Mouse (Mus musculus) hindbrain, embryonic 12.5 days (tissue): Measurements from ENCODE around the gene Cct6b. TPM values are rescaled to one million over a fixed set of nuclear protein-coding genes. Genes with fewer than 3 reads are reported as not detected.

Source experiments
- ATAC-seq: fragments of 200-750 bp; cut with Nextera tagmentation; 2 replicates; pipeline ENCODE4 v1.8.0; 2017; ENCODE audit warnings: moderate TSS enrichment; ENCODE audit not compliant: low FRiP score
- H3K27ac ChIP-seq: fragments of 300-500 bp; sonication (generic); 2 replicates; pipeline ENCODE4 v1.5.1; 2016; ENCODE audit warnings: mild to moderate bottlenecking
- H3K27me3 ChIP-seq: fragments of 300-500 bp; sonication (generic); 2 replicates; pipeline ENCODE4 v1.6.1; 2016; ENCODE audit warnings: mild to moderate bottlenecking
- H3K36me3 ChIP-seq: fragments of 300-500 bp; sonication (generic); 2 replicates; pipeline ENCODE4 v1.6.1; 2016; ENCODE audit warnings: mild to moderate bottlenecking
- H3K4me1 ChIP-seq: fragments of 300-500 bp; sonication (generic); 2 replicates; pipeline ENCODE4 v1.6.1; 2016
- H3K4me2 ChIP-seq: fragments of 300-500 bp; sonication (generic); replicated peaks from 2 replicates; pipeline ENCODE4 v1.6.1; 2016; ENCODE audit warnings: mild to moderate bottlenecking
- H3K4me3 ChIP-seq: fragments of 300-500 bp; sonication (generic); 2 replicates; pipeline ENCODE4 v1.5.1; 2016; ENCODE audit warnings: mild to moderate bottlenecking
- H3K9ac ChIP-seq: fragments of 300-500 bp; sonication (generic); 2 replicates; pipeline ENCODE4 v1.6.1; 2016; ENCODE audit warnings: mild to moderate bottlenecking, moderate library complexity
- H3K9me3 ChIP-seq: fragments of 300-500 bp; sonication (generic); replicated peaks from 2 replicates; pipeline ENCODE4 v1.6.1; 2016; ENCODE audit warnings: mild to moderate bottlenecking
- WGBS: fragments of 180-500 bp; shearing (Covaris S2); methylation state at CpG from one replicate; pipeline ENCODE4 v1.1.7; 2016; 5-methylcytosine and 5-hydroxymethylcytosine counted together
- polyA plus RNA-seq: library from polyadenylated mRNA; unstranded; fragments of >200 nt; fragmentation: Nextera tagmentation; extraction: Ambion mirVana; gene quantifications from 2 replicates; pipeline ENCODE4 v1.2.1, GENCODE M21; 2016

Gene Cct6b
- polyA plus RNA-seq, 1 experiment from 2014 or later = 0.19 TPM

- peaks cover 3% of the 10 kb centered on the region; the same call in 1 of the 2 replicates for H3K27me3 ChIP-seq
- ATAC-seq = no peak
- 82% methylated on average over 6 of the region's 6 CpGs for WGBS
- no peaks in the 10 kb centered on the region for H3K9me3 ChIP-seq
- no peaks in the 10 kb centered on the region for H3K36me3 ChIP-seq
- H3K4me3 ChIP-seq = no peak overlapping the region
- no peak overlapping the region for H3K4me2 ChIP-seq
- no peak overlapping the region for H3K27ac ChIP-seq
- H3K9ac ChIP-seq = no peak overlapping the region
- 0 out of 2 replicates have a peak, but pooled peaks cover 7% of the 10 kb centered on the region for H3K4me1 ChIP-seq
Observed at GRCm38 (mm10) chr11:82692668-82693067, 71.5 kb downstream of the Cct6b start.

- no peaks in the 10 kb centered on the region for H3K4me1 ChIP-seq
- H3K9me3 ChIP-seq = no peaks in the 10 kb centered on the region
- H3K4me3 ChIP-seq = no peak overlapping the region
- H3K4me2 ChIP-seq = no peak overlapping the region
- WGBS = 46% methylated on average over 5 of the region's 5 CpGs
- ATAC-seq = no peak
- H3K27ac ChIP-seq = no peak overlapping the region
- no peaks in the 10 kb centered on the region for H3K36me3 ChIP-seq
- H3K27me3 ChIP-seq = peaks cover 3% of the 10 kb centered on the region; the same call in 1 of the 2 replicates
- H3K9ac ChIP-seq = no peak overlapping the region
Observed at GRCm38 (mm10) chr11:82690476-82690875, 73.6 kb downstream of the Cct6b start.

- Histone ChIP-seq H3K36me3 (no peaks in the 10 kb centered on the region), H3K9ac (no peak overlapping the region), H3K9me3 (no peaks in the 10 kb centered on the region), H3K4me3 (no peak overlapping the region), H3K4me1 (0 out of 2 replicates have a peak, but pooled peaks cover 3% of the 10 kb centered on the region), H3K4me2 (no peak overlapping the region), H3K27me3 (peaks cover 3% of the 10 kb centered on the region; the same call in 1 of the 2 replicates), H3K27ac (no peak overlapping the region)
- ATAC-seq = no peak
Observed at GRCm38 (mm10) chr11:82687668-82688067, 76.5 kb downstream of the Cct6b start.

- H3K27ac ChIP-seq = no peak overlapping the region
- no peak overlapping the region for H3K4me3 ChIP-seq
- no peaks in the 10 kb centered on the region for H3K9me3 ChIP-seq
- H3K4me2 ChIP-seq = no peak overlapping the region
- peaks cover 3% of the 10 kb centered on the region; the same call in 1 of the 2 replicates for H3K27me3 ChIP-seq
- ATAC-seq = no peak
- no peaks in the 10 kb centered on the region for H3K36me3 ChIP-seq
- 0 out of 2 replicates have a peak, but pooled peaks cover 3% of the 10 kb centered on the region for H3K4me1 ChIP-seq
- no peak overlapping the region for H3K9ac ChIP-seq
- WGBS = 76% methylated on average over 6 of the region's 6 CpGs
Observed at GRCm38 (mm10) chr11:82684676-82685075, 79.4 kb downstream of the Cct6b start.

- Histone ChIP-seq H3K9me3 (no peaks in the 10 kb centered on the region), H3K4me3 (no peak overlapping the region), H3K27me3 (peaks cover 3% of the 10 kb centered on the region; the same call in 1 of the 2 replicates), H3K9ac (no peak overlapping the region), H3K27ac (no peak overlapping the region), H3K36me3 (no peaks in the 10 kb centered on the region), H3K4me2 (no peak overlapping the region), H3K4me1 (0 out of 2 replicates have a peak, but pooled peaks cover 3% of the 10 kb centered on the region)
- 54% methylated on average over 12 of the region's 12 CpGs for WGBS
- ATAC-seq = no peak
Observed at GRCm38 (mm10) chr11:82683765-82684505, 80.2 kb downstream of the Cct6b start.

GRCm38 (mm10) chr11:82678561-82678960 is 85.6 kb downstream of the Cct6b start:
- Histone ChIP-seq H3K27ac (no peak overlapping the region), H3K9ac (no peak overlapping the region), H3K36me3 (no peaks in the 10 kb centered on the region), H3K9me3 (no peaks in the 10 kb centered on the region), H3K4me3 (no peak overlapping the region), H3K4me2 (no peak overlapping the region), H3K4me1 (no peaks in the 10 kb centered on the region), H3K27me3 (no peaks in the 10 kb centered on the region)
- ATAC-seq = no peak
- 73% methylated on average over 12 of the region's 12 CpGs for WGBS

Other genes starting within 250 kb of the Cct6b start
- 35.0 and 36.5 TPM in 2 replicates for gene Zfp830, start within 50 bp of the Cct6b start, polyA plus RNA-seq
- gene Lig3, start 16.8 kb upstream of the Cct6b start, polyA plus RNA-seq = 49.9 and 50.1 TPM in 2 replicates
- 8.9 and 9.6 TPM in 2 replicates for gene Rffl, start 106.9 kb upstream of the Cct6b start, polyA plus RNA-seq
- gene Rad51d, start 126.3 kb upstream of the Cct6b start, polyA plus RNA-seq = 10.9 and 12.6 TPM in 2 replicates
- gene Fndc8, start 127.8 kb upstream of the Cct6b start, polyA plus RNA-seq = 0.65 and 0.68 TPM in 2 replicates
- gene Nle1, start 144.1 kb upstream of the Cct6b start, polyA plus RNA-seq = 32.1 and 32.7 TPM in 2 replicates
- 1.4 and 4.1 TPM in 2 replicates for gene Unc45b, start 146.2 kb upstream of the Cct6b start, polyA plus RNA-seq
- gene Slfn5, start 187.0 kb upstream of the Cct6b start, polyA plus RNA-seq = 1.1 and 1.3 TPM in 2 replicates
- 10.1 and 10.9 TPM in 2 replicates for gene Slfn9, start 227.5 kb upstream of the Cct6b start, polyA plus RNA-seq